Mouse (Mus musculus): Measurements from ENCODE around the gene Olfr193. TPM values are rescaled to one million over a fixed set of nuclear protein-coding genes. Genes with fewer than 3 reads are reported as not detected.
"Not testable (repeated sequence)": the region's sequence is repeated elsewhere in the genome, so short reads cannot be mapped to it uniquely, and the experiment has no call there.

Gene Olfr193
- polyA plus RNA-seq (2015; fragmentation: Nextera tagmentation; extraction: Ambion mirVana): not detected in 2 replicates

DNA sequence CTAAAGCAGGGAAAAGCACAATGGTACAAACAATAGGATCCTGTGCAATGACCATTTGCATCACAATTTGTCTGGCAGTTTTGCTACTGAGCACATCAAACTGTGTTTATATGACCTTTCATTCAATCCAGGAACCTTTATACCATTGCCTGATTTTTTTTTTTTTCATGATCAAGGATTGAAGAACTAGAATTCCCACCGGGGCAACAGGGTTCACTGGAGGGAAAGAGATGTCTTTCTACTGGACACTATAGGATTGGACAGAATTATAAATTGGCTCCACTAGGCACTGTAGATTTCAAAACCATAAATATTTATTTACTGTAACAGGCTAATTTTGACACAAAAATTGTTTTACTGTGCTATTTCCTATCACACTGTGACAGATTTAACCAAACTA lies at the start of gene Olfr193:
Gene Olfr193, minus strand, starts transcription at position 101 of the 400 bp plus-strand sequence.
- ATAC-seq (ENCODE audit: extremely low read depth, insufficient number of reproducible peaks, low FRiP score, low TSS enrichment): no peak
- 66% methylated on average over 1 of the region's 1 CpGs for WGBS

DNA sequence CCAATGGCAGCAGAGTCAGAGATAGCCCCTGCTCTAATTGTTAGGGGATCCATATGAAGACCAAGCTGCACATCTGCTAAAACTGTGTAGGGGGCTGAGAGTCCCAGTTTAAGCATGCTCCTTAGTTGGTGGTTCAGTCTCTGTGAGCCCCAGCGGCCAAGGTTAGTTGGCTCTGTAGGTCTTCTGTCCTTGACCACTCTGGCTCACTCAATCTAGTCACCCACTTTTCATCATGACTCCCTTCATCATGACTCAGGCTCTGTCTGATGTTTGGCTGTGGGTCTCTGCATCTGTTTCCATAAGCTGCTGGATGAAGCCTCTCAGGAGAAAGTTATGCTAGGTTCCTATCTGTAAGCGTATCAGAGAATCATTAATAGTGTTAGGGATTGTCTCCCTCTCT lies 40.3 kb upstream of the Olfr193 start:
- Histone ChIP-seq H3K9ac (no peak overlapping the region), H3K4me2 (no peak overlapping the region), H3K27ac (replicated peaks) (no peak overlapping the region), H3K4me1 (no peaks in the 10 kb centered on the region), H3K4me3 (no peak overlapping the region), H3K36me3 (no peaks in the 10 kb centered on the region), H3K9me3 (no peaks in the 10 kb centered on the region), H3K27me3 (replicated peaks) (no peaks in the 10 kb centered on the region)
- ATAC-seq (ENCODE audit: extremely low read depth, insufficient number of reproducible peaks, low FRiP score, low TSS enrichment): no peak
- 71% methylated on average over 2 of the region's 2 CpGs for WGBS

More for the DNA sequence above, at the start of gene Olfr193:
- no peaks in the 10 kb centered on the region for H3K4me1 ChIP-seq
- no peak within 1 kb of the TSS for H3K4me2 ChIP-seq
- no peak within 1 kb of the TSS for H3K27ac ChIP-seq (replicated peaks)
- H3K4me3 ChIP-seq: no peak within 1 kb of the TSS
- H3K9me3 ChIP-seq: no peaks in the 10 kb centered on the region
- no peaks in the 10 kb centered on the region for H3K27me3 ChIP-seq (replicated peaks)
- H3K9ac ChIP-seq: no peak within 1 kb of the TSS
- H3K36me3 ChIP-seq: no peaks in the 10 kb centered on the region

DNA sequence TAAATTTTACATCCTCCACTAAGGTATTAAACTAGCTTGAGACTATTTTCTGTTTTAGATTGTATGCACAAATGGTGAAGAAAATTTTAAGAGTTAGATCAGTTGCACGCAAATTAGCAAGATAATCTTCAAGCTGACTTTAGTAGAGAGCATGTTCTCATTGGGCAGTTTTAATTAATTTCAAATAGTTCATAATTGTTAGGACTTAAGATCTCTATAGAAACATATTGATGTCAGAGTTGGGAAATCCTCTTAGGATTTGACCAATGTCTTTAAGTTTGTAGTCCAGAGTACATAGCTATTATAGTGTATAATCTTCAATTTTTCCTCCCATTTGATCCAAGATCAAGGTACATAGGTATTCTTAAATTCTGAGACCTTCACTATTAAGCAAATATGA lies 35.1 kb upstream of the Olfr193 start, which contains the start of gene Olfr195:
Gene Olfr195, plus strand, starts transcription at position 301 of the 400 bp plus-strand sequence.
- no peak for ATAC-seq (ENCODE audit: extremely low read depth, insufficient number of reproducible peaks, low FRiP score, low TSS enrichment)
- no peaks in the 10 kb centered on the region for H3K9me3 ChIP-seq
- H3K9ac ChIP-seq: no peak within 1 kb of the TSS
- H3K4me3 ChIP-seq: no peak within 1 kb of the TSS
- H3K4me2 ChIP-seq: no peak within 1 kb of the TSS
- H3K27me3 ChIP-seq (replicated peaks): no peaks in the 10 kb centered on the region
- no peaks in the 10 kb centered on the region for H3K36me3 ChIP-seq
- WGBS: 83% methylated on average over 1 of the region's 1 CpGs
- H3K4me1 ChIP-seq: no peaks in the 10 kb centered on the region
- no peak within 1 kb of the TSS for H3K27ac ChIP-seq (replicated peaks)

DNA sequence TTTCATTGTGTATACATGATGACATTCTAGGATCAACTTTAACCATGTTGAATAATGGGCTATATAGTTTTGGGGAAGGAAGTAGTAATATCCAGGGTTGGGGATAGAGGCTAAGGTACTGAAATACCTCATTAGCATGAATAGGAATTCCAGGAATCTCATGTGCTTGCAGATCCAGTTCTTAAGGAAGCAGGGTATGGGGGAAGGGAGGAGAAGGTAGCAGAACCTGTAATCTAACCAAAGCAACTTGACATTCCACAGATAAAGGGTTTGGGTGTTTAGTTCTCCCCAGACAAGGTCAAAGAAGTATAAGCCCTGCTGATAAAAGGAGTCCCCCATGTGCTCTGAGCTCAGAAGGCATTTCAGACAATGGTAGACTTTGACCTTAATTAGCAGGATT lies 29.4 kb upstream of the Olfr193 start:
- ATAC-seq (ENCODE audit: extremely low read depth, insufficient number of reproducible peaks, low FRiP score, low TSS enrichment): no peak
- no peaks in the 10 kb centered on the region for H3K36me3 ChIP-seq
- H3K9ac ChIP-seq: no peak overlapping the region
- no peak overlapping the region for H3K4me3 ChIP-seq
- no peak overlapping the region for H3K4me2 ChIP-seq
- H3K27me3 ChIP-seq (replicated peaks): no peaks in the 10 kb centered on the region
- no peaks in the 10 kb centered on the region for H3K4me1 ChIP-seq
- no peaks in the 10 kb centered on the region for H3K9me3 ChIP-seq
- no peak overlapping the region for H3K27ac ChIP-seq (replicated peaks)

DNA sequence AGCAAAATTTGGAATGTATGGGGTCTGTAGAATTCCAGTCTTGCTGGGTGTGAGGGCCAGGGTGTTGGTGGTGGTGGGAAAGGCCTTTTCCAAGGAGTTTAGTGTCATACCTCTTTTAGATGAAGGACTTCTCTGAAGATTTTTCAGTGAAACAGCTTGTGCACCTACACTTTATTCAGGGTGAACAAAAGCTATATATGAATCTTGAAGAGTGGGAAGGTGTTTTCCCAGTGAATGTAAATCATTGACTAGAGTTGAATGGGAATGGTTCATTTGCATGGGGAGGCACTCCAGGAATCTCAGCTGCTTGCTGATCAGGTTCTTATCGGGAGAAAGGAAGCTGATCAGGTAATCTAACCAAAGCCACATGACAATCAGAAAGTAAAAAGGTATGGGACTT lies 19.1 kb upstream of the Olfr193 start:
- no peak overlapping the region for H3K4me2 ChIP-seq
- no peaks in the 10 kb centered on the region for H3K4me1 ChIP-seq
- no peak for ATAC-seq (ENCODE audit: extremely low read depth, insufficient number of reproducible peaks, low FRiP score, low TSS enrichment)
- H3K9me3 ChIP-seq: peaks cover 5% of the 10 kb centered on the region; the same call in 1 of the 2 replicates
- H3K27me3 ChIP-seq (replicated peaks): no peaks in the 10 kb centered on the region
- H3K27ac ChIP-seq (replicated peaks): no peak overlapping the region
- H3K9ac ChIP-seq: no peak overlapping the region
- no peaks in the 10 kb centered on the region for H3K36me3 ChIP-seq
- 76% methylated on average over 1 of the region's 1 CpGs for WGBS
- no peak overlapping the region for H3K4me3 ChIP-seq

DNA sequence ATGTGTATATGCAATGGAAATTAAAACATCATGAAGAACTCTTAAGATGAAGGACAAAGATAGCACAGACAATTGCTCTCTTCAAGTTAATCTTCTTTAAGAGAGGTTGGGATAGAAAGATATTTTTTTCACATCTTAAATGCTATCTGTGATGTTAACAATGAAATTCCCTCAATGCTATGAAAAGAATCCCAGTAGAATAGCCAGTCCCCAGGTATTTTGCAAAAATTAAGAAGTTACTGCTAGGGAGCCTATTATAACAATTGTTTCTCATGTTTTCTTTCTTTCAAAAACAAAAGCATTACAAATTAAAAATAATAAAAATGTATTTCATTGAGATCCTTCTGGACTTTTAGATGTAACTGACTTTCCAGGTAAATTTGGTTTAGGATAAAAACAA lies 9.3 kb upstream of the Olfr193 start, which contains the start of gene Olfr194:
Gene Olfr194, minus strand, starts transcription at position 101 of the 400 bp plus-strand sequence.
- ATAC-seq (ENCODE audit: extremely low read depth, insufficient number of reproducible peaks, low FRiP score, low TSS enrichment): no peak
- no peaks in the 10 kb centered on the region for H3K27me3 ChIP-seq (replicated peaks)
- H3K36me3 ChIP-seq: no peaks in the 10 kb centered on the region
- H3K9ac ChIP-seq: no peak within 1 kb of the TSS
- peaks cover 3% of the 10 kb centered on the region; the same call in 1 of the 2 replicates for H3K9me3 ChIP-seq
- no peak within 1 kb of the TSS for H3K4me3 ChIP-seq
- no peaks in the 10 kb centered on the region for H3K4me1 ChIP-seq
- no peak within 1 kb of the TSS for H3K4me2 ChIP-seq
- no peak within 1 kb of the TSS for H3K27ac ChIP-seq (replicated peaks)

DNA sequence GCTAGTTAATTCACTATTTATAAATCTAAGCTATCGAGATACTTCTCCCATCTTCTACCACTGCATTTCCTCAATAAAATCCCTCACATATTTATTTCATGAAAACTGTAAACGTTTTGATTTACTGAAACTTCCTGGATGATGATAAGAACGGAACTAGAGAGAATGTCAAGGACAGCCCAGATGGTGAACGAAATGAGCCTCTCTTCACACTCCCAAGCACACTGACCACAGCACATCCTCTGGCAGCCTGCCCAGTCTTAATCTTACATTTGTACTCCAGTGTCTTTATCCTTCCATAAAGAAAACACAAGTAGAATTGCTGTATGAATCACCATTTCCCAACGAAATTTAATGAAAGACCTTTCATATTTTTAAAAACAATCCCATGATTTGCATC lies 3.2 kb downstream of the Olfr193 start:
- not testable (repeated sequence) for H3K4me1 ChIP-seq; H3K9me3 ChIP-seq; H3K4me3 ChIP-seq; H3K36me3 ChIP-seq; H3K27ac ChIP-seq (replicated peaks); H3K9ac ChIP-seq; H3K4me2 ChIP-seq; H3K27me3 ChIP-seq (replicated peaks); ATAC-seq (ENCODE audit: extremely low read depth, insufficient number of reproducible peaks, low FRiP score, low TSS enrichment)
- WGBS: 35% methylated on average over 5 of the region's 5 CpGs

DNA sequence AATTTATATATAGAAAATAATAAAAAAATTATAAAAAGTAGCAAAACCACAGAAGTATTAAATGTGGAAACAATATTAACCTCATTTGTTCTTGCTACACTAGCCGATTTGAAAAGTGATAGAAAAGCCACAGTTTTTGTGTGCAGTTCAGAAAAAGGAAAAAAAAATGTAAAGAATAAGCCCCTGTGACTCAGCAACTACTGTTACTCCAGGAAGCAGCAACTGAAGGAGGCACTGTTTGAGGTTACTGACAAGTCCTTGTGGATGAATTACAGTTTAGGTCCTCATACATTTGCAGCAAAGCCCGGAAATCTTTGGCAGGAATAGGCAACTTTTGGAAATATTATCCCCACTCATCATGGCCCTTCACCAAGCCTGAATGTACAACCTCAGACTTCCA lies 6.4 kb downstream of the Olfr193 start:
- Histone ChIP-seq H3K4me2 (no peak overlapping the region), H3K36me3 (no peaks in the 10 kb centered on the region), H3K27me3 (replicated peaks) (no peaks in the 10 kb centered on the region), H3K4me3 (no peak overlapping the region), H3K9me3 (no peaks in the 10 kb centered on the region), H3K9ac (no peak overlapping the region), H3K4me1 (no peaks in the 10 kb centered on the region), H3K27ac (replicated peaks) (no peak overlapping the region)
- no peak for ATAC-seq (ENCODE audit: extremely low read depth, insufficient number of reproducible peaks, low FRiP score, low TSS enrichment)
- 62% methylated on average over 2 of the region's 2 CpGs for WGBS

DNA sequence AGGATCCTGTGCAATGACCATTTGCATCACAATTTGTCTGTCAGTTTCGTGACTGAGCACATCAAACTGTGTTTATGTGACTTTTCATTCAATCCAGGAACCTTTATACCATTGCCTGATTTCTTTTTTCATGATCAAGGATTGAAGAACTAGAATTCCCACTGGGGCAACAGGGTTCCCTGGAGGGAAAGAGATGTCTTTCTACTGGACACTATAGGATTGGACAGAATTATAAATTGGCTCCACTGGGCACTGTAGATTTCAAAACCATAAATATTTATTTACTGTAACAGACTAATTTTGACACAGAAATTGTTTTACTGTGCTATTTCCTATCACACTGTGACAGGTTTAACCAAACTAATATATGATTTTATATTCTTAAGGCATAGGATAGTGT lies 22.0 kb downstream of the Olfr193 start, which contains the start of gene Olfr191:
Gene Olfr191, minus strand, starts transcription at position 101 of the 400 bp plus-strand sequence.
- ATAC-seq (ENCODE audit: extremely low read depth, insufficient number of reproducible peaks, low FRiP score, low TSS enrichment); H3K36me3 ChIP-seq; H3K27me3 ChIP-seq (replicated peaks); H3K4me1 ChIP-seq; H3K4me3 ChIP-seq; H3K4me2 ChIP-seq; H3K9ac ChIP-seq; H3K27ac ChIP-seq (replicated peaks); H3K9me3 ChIP-seq: not testable (repeated sequence)
- WGBS: 53% methylated on average over 1 of the region's 1 CpGs

DNA sequence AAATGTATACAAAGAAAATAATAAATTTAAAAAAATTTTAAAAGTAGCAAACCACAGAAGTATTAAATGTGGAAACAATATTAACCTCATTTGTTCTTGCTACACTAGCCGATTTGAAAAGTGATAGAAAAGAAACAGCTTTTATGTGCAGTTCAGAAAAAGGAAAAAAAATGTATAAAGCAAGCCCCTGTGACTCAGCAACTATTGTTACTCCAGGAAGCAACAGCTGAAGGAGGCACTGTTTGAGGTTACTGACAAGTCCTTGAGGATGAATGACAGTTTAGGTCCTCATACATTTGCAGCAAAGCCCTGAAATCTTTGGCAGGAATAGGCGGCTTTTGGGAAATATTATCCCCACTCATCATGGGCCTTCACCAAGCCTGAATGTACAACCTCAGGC lies 30.6 kb downstream of the Olfr193 start:
- not testable (repeated sequence) for H3K4me1 ChIP-seq; H3K9ac ChIP-seq; H3K27ac ChIP-seq (replicated peaks); H3K27me3 ChIP-seq (replicated peaks); H3K4me2 ChIP-seq; ATAC-seq (ENCODE audit: extremely low read depth, insufficient number of reproducible peaks, low FRiP score, low TSS enrichment); H3K9me3 ChIP-seq; H3K36me3 ChIP-seq; H3K4me3 ChIP-seq
- WGBS: 74% methylated on average over 2 of the region's 2 CpGs

DNA sequence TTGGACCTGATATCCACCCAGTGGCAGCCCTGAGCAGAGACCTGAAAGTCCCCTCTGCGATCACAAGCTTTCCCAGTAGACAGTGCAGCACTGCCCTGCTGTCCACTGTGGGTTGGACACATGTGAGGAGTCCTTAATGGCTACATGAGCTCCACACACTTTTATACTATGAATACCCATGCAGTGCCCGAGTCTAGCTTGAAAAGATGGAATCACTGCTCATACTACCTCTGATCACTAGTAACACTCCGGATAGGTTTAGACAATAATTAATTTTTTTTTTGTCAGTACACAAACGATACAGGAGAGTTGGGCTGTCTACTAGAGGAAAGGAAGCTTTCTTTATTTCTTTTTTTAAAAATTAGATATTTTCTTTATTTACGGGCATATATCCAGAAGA lies 33.8 kb downstream of the Olfr193 start, which contains the start of gene Olfr190:
Gene Olfr190, minus strand, starts transcription at position 101 of the 400 bp plus-strand sequence.
- Histone ChIP-seq H3K4me2 (no peak within 1 kb of the TSS), H3K4me1 (no peaks in the 10 kb centered on the region), H3K4me3 (no peak within 1 kb of the TSS), H3K9me3 (no peaks in the 10 kb centered on the region), H3K27ac (replicated peaks) (no peak within 1 kb of the TSS), H3K9ac (no peak within 1 kb of the TSS), H3K36me3 (no peaks in the 10 kb centered on the region), H3K27me3 (replicated peaks) (no peaks in the 10 kb centered on the region)
- no peak for ATAC-seq (ENCODE audit: extremely low read depth, insufficient number of reproducible peaks, low FRiP score, low TSS enrichment)
- WGBS: 72% methylated on average over 5 of the region's 5 CpGs

DNA sequence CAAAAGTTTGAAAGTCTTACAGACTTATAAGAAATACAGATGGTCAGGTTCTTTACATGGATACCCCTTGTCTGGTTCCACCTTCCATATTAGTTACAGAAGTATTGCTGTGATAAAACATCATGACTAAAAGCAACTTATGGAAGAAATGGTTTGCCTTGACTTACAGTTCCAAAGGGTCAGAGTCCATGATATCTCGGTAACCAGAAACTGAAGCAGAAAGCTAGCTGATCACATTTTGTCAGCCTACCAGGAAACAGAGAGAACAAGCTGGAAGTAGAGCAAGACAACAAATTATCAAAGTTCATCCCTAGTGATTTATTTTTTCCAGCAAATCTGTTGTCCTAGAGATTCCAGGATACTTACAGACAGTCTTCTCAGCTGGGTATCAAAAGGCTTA lies 38.2 kb downstream of the Olfr193 start:
- ATAC-seq (ENCODE audit: extremely low read depth, insufficient number of reproducible peaks, low FRiP score, low TSS enrichment): no peak
- H3K9ac ChIP-seq: no peak overlapping the region
- H3K4me1 ChIP-seq: peaks cover 5% of the 10 kb centered on the region
- H3K27ac ChIP-seq (replicated peaks): no peak overlapping the region
- H3K27me3 ChIP-seq (replicated peaks): no peaks in the 10 kb centered on the region
- H3K4me2 ChIP-seq: no peak overlapping the region
- no peaks in the 10 kb centered on the region for H3K9me3 ChIP-seq
- no peak overlapping the region for H3K4me3 ChIP-seq
- no peaks in the 10 kb centered on the region for H3K36me3 ChIP-seq
- 81% methylated on average over 1 of the region's 1 CpGs for WGBS

All from heart, embryonic 13.5 days (tissue).